Mouse (Mus musculus): Measurements from ENCODE around the gene Rbbp8nl.
"Not testable (repeated sequence)": the region's sequence is repeated elsewhere in the genome, so short reads cannot be mapped to it uniquely, and the experiment has no call there.

Rbbp8nl gene

GRCm38 (mm10) chr2:180288966-180289365 is 713 bp downstream of the Rbbp8nl start:
- in situ Hi-C loops (cut with MboI): no loop called here

GRCm38 (mm10) chr2:180279321-180279720 is 10.4 kb downstream of the Rbbp8nl start:
- in situ Hi-C loops (cut with MboI): no loop called here

GRCm38 (mm10) chr2:180277773-180278320 is 11.8 kb downstream of the Rbbp8nl start:
- in situ Hi-C loops (cut with MboI): no loop called here

- in situ Hi-C loops (cut with MboI): no loop called here
Measured at GRCm38 (mm10) chr2:180276851-180277259, 12.8 kb downstream of the Rbbp8nl start.

GRCm38 (mm10) chr2:180276385-180276784 is 13.3 kb downstream of the Rbbp8nl start:
- in situ Hi-C loops (cut with MboI): no loop called here

GRCm38 (mm10) chr2:180275836-180276235 is 13.8 kb downstream of the Rbbp8nl start:
- in situ Hi-C loops (cut with MboI): no loop called here

GRCm38 (mm10) chr2:180274523-180274922 is 15.2 kb downstream of the Rbbp8nl start:
- in situ Hi-C loops (cut with MboI): loop anchor here (5.0 kb wide), 1 partner anchor 73 kb away; no protein-coding TSS in a partner anchor

GRCm38 (mm10) chr2:180273394-180274244 is 16.1 kb downstream of the Rbbp8nl start, which contains the start of gene Cables2:
TSS of gene Cables2 (minus strand) at chr2:180273496.
- in situ Hi-C loops (cut with MboI): loop anchor here (5.0 kb wide), 1 partner anchor 74 kb away; no protein-coding TSS in a partner anchor

GRCm38 (mm10) chr2:180272884-180273321 is 16.8 kb downstream of the Rbbp8nl start:
- in situ Hi-C loops (cut with MboI): loop anchor here (5.0 kb wide), 1 partner anchor 74 kb away; no protein-coding TSS in a partner anchor

GRCm38 (mm10) chr2:180271804-180272395 is 17.8 kb downstream of the Rbbp8nl start:
- in situ Hi-C loops (cut with MboI): loop anchor here (5.0 kb wide), 1 partner anchor 75 kb away; no protein-coding TSS in a partner anchor

- in situ Hi-C loops (cut with MboI): loop anchor here (5.0 kb wide), 1 partner anchor 77 kb away; no protein-coding TSS in a partner anchor
Measured at GRCm38 (mm10) chr2:180270537-180271255, 19.0 kb downstream of the Rbbp8nl start.

GRCm38 (mm10) chr2:180269329-180269728 is 20.4 kb downstream of the Rbbp8nl start:
- in situ Hi-C loops (cut with MboI): no loop called here

- in situ Hi-C loops (cut with MboI): no loop called here
Measured at GRCm38 (mm10) chr2:180267955-180268354, 21.7 kb downstream of the Rbbp8nl start.

GRCm38 (mm10) chr2:180262891-180263290 is 26.8 kb downstream of the Rbbp8nl start:
- in situ Hi-C loops (cut with MboI): no loop called here

- in situ Hi-C loops (cut with MboI): no loop called here
Measured at GRCm38 (mm10) chr2:180262441-180262840, 27.2 kb downstream of the Rbbp8nl start.

GRCm38 (mm10) chr2:180261901-180262300 is 27.8 kb downstream of the Rbbp8nl start:
- in situ Hi-C loops (cut with MboI): no loop called here

GRCm38 (mm10) chr2:180260610-180261480 is 28.8 kb downstream of the Rbbp8nl start:
- in situ Hi-C loops (cut with MboI): no loop called here

GRCm38 (mm10) chr2:180259826-180260609 is 29.7 kb downstream of the Rbbp8nl start:
- in situ Hi-C loops (cut with MboI): not testable (repeated sequence)

GRCm38 (mm10) chr2:180258951-180259484 is 30.7 kb downstream of the Rbbp8nl start:
- in situ Hi-C loops (cut with MboI): not testable (repeated sequence)
